Mouse (Mus musculus) intestine, embryonic 14.5 days (tissue): ENCODE data around the gene Duxbl2. TPM values are rescaled to one million over a fixed set of nuclear protein-coding genes. Genes with fewer than 3 reads are reported as not detected.
"Not testable (repeated sequence)": the region's sequence is repeated elsewhere in the genome, so short reads cannot be mapped to it uniquely, and the experiment has no call there.

Experiments
- ATAC-seq: fragments of 200-750 bp; cut with Nextera tagmentation; replicated peaks from 2 replicates; pipeline ENCODE4 v1.8.0; 2017; ENCODE audit warnings: low read depth, moderate number of reproducible peaks, moderate TSS enrichment, moderate library complexity; ENCODE audit not compliant: low FRiP score, low TSS enrichment
- DNase-seq: peaks from one replicate; pipeline ENCODE4 v3.0.0-alpha.2; 2018; ENCODE audit warnings: low spot score
- H3K27ac ChIP-seq: fragments of 300-500 bp; sonication (generic); 2 replicates; pipeline ENCODE4 v1.5.1; 2014; ENCODE audit warnings: low read depth, mild to moderate bottlenecking, control low read depth
- H3K27me3 ChIP-seq: fragments of 300-500 bp; sonication (generic); replicated peaks from 2 replicates; pipeline ENCODE4 v1.6.1; 2014; ENCODE audit warnings: low read length, control low read depth; ENCODE audit not compliant: control insufficient read depth, insufficient read depth
- H3K36me3 ChIP-seq: fragments of 300-500 bp; sonication (generic); 2 replicates; pipeline ENCODE4 v1.6.1; 2014; ENCODE audit warnings: low read length, control low read depth; ENCODE audit not compliant: control insufficient read depth, insufficient read depth
- H3K4me1 ChIP-seq: fragments of 300-500 bp; sonication (generic); replicated peaks from 2 replicates; pipeline ENCODE4 v1.6.1; 2014; ENCODE audit warnings: low read length, control low read depth, mixed read lengths; ENCODE audit not compliant: control insufficient read depth, insufficient read depth
- H3K4me2 ChIP-seq: fragments of 300-500 bp; sonication (generic); 2 replicates; pipeline ENCODE4 v1.6.1; 2014; ENCODE audit warnings: low read length
- H3K4me3 ChIP-seq: fragments of 300-500 bp; sonication (generic); 2 replicates; pipeline ENCODE4 v1.5.1; 2014; ENCODE audit warnings: low read depth, low read length, control low read depth, mixed read lengths
- H3K9ac ChIP-seq: fragments of 300-500 bp; sonication (generic); 2 replicates; pipeline ENCODE4 v1.6.1; 2014; ENCODE audit warnings: mild to moderate bottlenecking, low read length
- H3K9me3 ChIP-seq: fragments of 300-500 bp; sonication (generic); 2 replicates; pipeline ENCODE4 v1.6.1; 2016; ENCODE audit warnings: low read length, control low read depth; ENCODE audit not compliant: control insufficient read depth
- WGBS: fragments of 180-500 bp; shearing (Covaris S2); extraction: QIAGEN DNeasy Blood & Tissue Kit; methylation state at CpG from one replicate; pipeline ENCODE4 v1.1.7; 2014; 5-methylcytosine and 5-hydroxymethylcytosine counted together
- polyA plus RNA-seq: library from polyadenylated mRNA; unstranded; fragments of >200 nt; fragmentation: Nextera tagmentation; extraction: Ambion mirVana; gene quantifications from 2 replicates; pipeline ENCODE4 v1.2.1, GENCODE M21; 2014

The Duxbl2 gene
- polyA plus RNA-seq, 1 experiment from 2014 or later, result not detected

GRCm38 (mm10) chr14:26161156-26161555 is 43.0 kb downstream of the Duxbl2 start:
- H3K4me2 ChIP-seq, H3K9me3 ChIP-seq, H3K4me3 ChIP-seq, H3K9ac ChIP-seq, H3K4me1 ChIP-seq, H3K27ac ChIP-seq, DNase-seq, H3K36me3 ChIP-seq, H3K27me3 ChIP-seq: not testable (repeated sequence)
- 0 out of 2 replicates have a peak, but pooled peaks have one; percentile 49 for ATAC-seq
- WGBS, result no CpG with 5 or more reads among the region's 9 CpGs

- H3K9ac ChIP-seq, H3K27ac ChIP-seq, H3K4me2 ChIP-seq, H3K4me3 ChIP-seq, H3K36me3 ChIP-seq, ATAC-seq, DNase-seq, H3K27me3 ChIP-seq, H3K4me1 ChIP-seq, H3K9me3 ChIP-seq: not testable (repeated sequence)
- WGBS, result no CpG with 5 or more reads among the region's 5 CpGs
These were observed 44.3 kb downstream of the Duxbl2 start for GRCm38 (mm10) chr14:26162423-26162822.

- no CpG with 5 or more reads among the region's 12 CpGs for WGBS
These were observed 47.1 kb downstream of the Duxbl2 start for GRCm38 (mm10) chr14:26165266-26165665.

GRCm38 (mm10) chr14:26173955-26174354 is 55.8 kb downstream of the Duxbl2 start:
- not testable (repeated sequence) for H3K36me3 ChIP-seq, H3K9ac ChIP-seq, H3K27ac ChIP-seq, H3K4me1 ChIP-seq, H3K4me2 ChIP-seq, H3K9me3 ChIP-seq, H3K27me3 ChIP-seq, DNase-seq, H3K4me3 ChIP-seq
- WGBS, result no CpG with 5 or more reads among the region's 3 CpGs
- 0 out of 2 replicates have a peak, but pooled peaks have one; percentile 8 for ATAC-seq

More at GRCm38 (mm10) chr14:26165266-26165665, 47.1 kb downstream of the Duxbl2 start:
- DNase-seq, H3K4me1 ChIP-seq, ATAC-seq, H3K27ac ChIP-seq, H3K36me3 ChIP-seq, H3K9ac ChIP-seq, H3K9me3 ChIP-seq, H3K27me3 ChIP-seq, H3K4me3 ChIP-seq, H3K4me2 ChIP-seq: not testable (repeated sequence)

- not testable (repeated sequence) for ATAC-seq, H3K4me2 ChIP-seq, H3K36me3 ChIP-seq, DNase-seq, H3K4me1 ChIP-seq, H3K4me3 ChIP-seq, H3K9ac ChIP-seq, H3K27me3 ChIP-seq, H3K9me3 ChIP-seq, H3K27ac ChIP-seq
- no CpG with 5 or more reads among the region's 6 CpGs for WGBS
These were observed 56.9 kb downstream of the Duxbl2 start for GRCm38 (mm10) chr14:26175028-26175427.

Other genes with a start within 250 kb of the Duxbl2 start
- gene Plac9a, start 215.2 kb upstream of the Duxbl2 start, polyA plus RNA-seq, result not detected in 2 replicates
- 3.8 and 4.9 TPM in 2 replicates for gene Tmem254a, start 190.7 kb upstream of the Duxbl2 start, polyA plus RNA-seq
- not detected in 2 replicates for gene Cphx1, start 180.0 kb upstream of the Duxbl2 start, polyA plus RNA-seq
- gene Duxbl1, start 139.8 kb upstream of the Duxbl2 start, polyA plus RNA-seq, result 1.3 and 1.8 TPM in 2 replicates
- gene Gm9780, start 75.6 kb upstream of the Duxbl2 start, polyA plus RNA-seq, result 13.9 and 19.3 TPM in 2 replicates
- gene Tmem254c, start 51.0 kb upstream of the Duxbl2 start, polyA plus RNA-seq, result 60.1 and 70.8 TPM in 2 replicates
- gene Cphx2, start 36.8 kb upstream of the Duxbl2 start, polyA plus RNA-seq, result not detected in 2 replicates
- gene Cphx3, start 36.1 kb upstream of the Duxbl2 start, polyA plus RNA-seq, result 0.32 and 0.68 TPM in 2 replicates
- gene Plac9b, start 64.1 kb downstream of the Duxbl2 start, polyA plus RNA-seq, result 13.7 and 20.0 TPM in 2 replicates
- 29.4 and 41.1 TPM in 2 replicates for gene Tmem254b, start 88.7 kb downstream of the Duxbl2 start, polyA plus RNA-seq
- gene Duxbl3, start 139.6 kb downstream of the Duxbl2 start, polyA plus RNA-seq, result 0.98 and 2.0 TPM in 2 replicates